Mouse (Mus musculus): ENCODE measurements around the gene Tab1. TPM values are rescaled to one million over a fixed set of nuclear protein-coding genes. Genes with fewer than 3 reads are reported as not detected.

Tab1 gene
- polyA plus RNA-seq, 1 experiment from 2014 or later = 31.5 TPM

- no peak overlapping the region for H3K4me3 ChIP-seq (ENCODE audit: low read length)
- peaks cover 10% of the 10 kb centered on the region for H3K4me1 ChIP-seq (replicated peaks; ENCODE audit: control insufficient read depth, insufficient read depth, low read length)
- no peak overlapping the region for H3K4me2 ChIP-seq (ENCODE audit: low read depth, low read length)
- no peak overlapping the region for H3K9ac ChIP-seq (ENCODE audit: low read length)
- H3K9me3 ChIP-seq (ENCODE audit: control insufficient read depth, low read length) = no peaks in the 10 kb centered on the region
- H3K36me3 ChIP-seq (ENCODE audit: control insufficient read depth, insufficient read depth, low read length) = no peaks in the 10 kb centered on the region
- no peak for ATAC-seq (ENCODE audit: low read depth)
- no peak overlapping the region for H3K27ac ChIP-seq (ENCODE audit: low read length)
- WGBS = 84% methylated on average over 6 of the region's 6 CpGs
- no peaks in the 10 kb centered on the region for H3K27me3 ChIP-seq (ENCODE audit: control insufficient read depth, insufficient read depth, low read depth, low read length)
Measured at GRCm38 (mm10) chr15:80129982-80130381, 2.9 kb upstream of the Tab1 start.

- no peak for ATAC-seq (ENCODE audit: low read depth)
- no peak overlapping the region for H3K4me3 ChIP-seq (ENCODE audit: low read length)
- H3K9me3 ChIP-seq (ENCODE audit: control insufficient read depth, low read length) = no peaks in the 10 kb centered on the region
- WGBS = 63% methylated on average over 5 of the region's 5 CpGs
- no peaks in the 10 kb centered on the region for H3K36me3 ChIP-seq (ENCODE audit: control insufficient read depth, insufficient read depth, low read length)
- no peaks in the 10 kb centered on the region for H3K27me3 ChIP-seq (ENCODE audit: control insufficient read depth, insufficient read depth, low read depth, low read length)
- H3K9ac ChIP-seq (ENCODE audit: low read length) = no peak overlapping the region
- no peak overlapping the region for H3K27ac ChIP-seq (ENCODE audit: low read length)
- peaks cover 7% of the 10 kb centered on the region for H3K4me1 ChIP-seq (replicated peaks; ENCODE audit: control insufficient read depth, insufficient read depth, low read length)
- H3K4me2 ChIP-seq (ENCODE audit: low read depth, low read length) = no peak overlapping the region
Measured at GRCm38 (mm10) chr15:80130689-80131088, 2.2 kb upstream of the Tab1 start.

- Histone ChIP-seq H3K27ac (ENCODE audit: low read length) (no peak overlapping the region), H3K4me3 (ENCODE audit: low read length) (no peak overlapping the region), H3K9ac (ENCODE audit: low read length) (no peak overlapping the region), H3K36me3 (ENCODE audit: control insufficient read depth, insufficient read depth, low read length) (no peaks in the 10 kb centered on the region), H3K27me3 (ENCODE audit: control insufficient read depth, insufficient read depth, low read depth, low read length) (no peaks in the 10 kb centered on the region), H3K9me3 (ENCODE audit: control insufficient read depth, low read length) (no peaks in the 10 kb centered on the region), H3K4me1 (replicated peaks; ENCODE audit: control insufficient read depth, insufficient read depth, low read length) (peaks cover 7% of the 10 kb centered on the region), H3K4me2 (ENCODE audit: low read depth, low read length) (no peak overlapping the region)
- 75% methylated on average over 6 of the region's 6 CpGs for WGBS
- ATAC-seq (ENCODE audit: low read depth) = no peak
Measured at GRCm38 (mm10) chr15:80131421-80131820, 1.5 kb upstream of the Tab1 start.

- no peaks in the 10 kb centered on the region for H3K9me3 ChIP-seq (ENCODE audit: control insufficient read depth, low read length)
- H3K36me3 ChIP-seq (ENCODE audit: control insufficient read depth, insufficient read depth, low read length) = no peaks in the 10 kb centered on the region
- no peaks in the 10 kb centered on the region for H3K27me3 ChIP-seq (ENCODE audit: control insufficient read depth, insufficient read depth, low read depth, low read length)
- no peak for ATAC-seq (ENCODE audit: low read depth)
- peak overlapping the region; percentile 79 for H3K4me2 ChIP-seq (ENCODE audit: low read depth, low read length)
- WGBS = 73% methylated on average over 9 of the region's 9 CpGs
- peak overlapping the region; percentile 66 for H3K4me3 ChIP-seq (ENCODE audit: low read length)
- H3K9ac ChIP-seq (ENCODE audit: low read length) = peak overlapping the region; percentile 50
- peaks cover 8% of the 10 kb centered on the region for H3K4me1 ChIP-seq (replicated peaks; ENCODE audit: control insufficient read depth, insufficient read depth, low read length)
- H3K27ac ChIP-seq (ENCODE audit: low read length) = peak overlapping the region; percentile 99; the same call in 1 of the 2 replicates
Measured at GRCm38 (mm10) chr15:80132452-80132851, 475 bp upstream of the Tab1 start.

GRCm38 (mm10) chr15:80133682-80134449, 939 bp downstream of the Tab1 start:
- H3K9me3 ChIP-seq (ENCODE audit: control insufficient read depth, low read length) = no peaks in the 10 kb centered on the region
- peak overlapping the region; percentile 79 for H3K4me2 ChIP-seq (ENCODE audit: low read depth, low read length)
- no peaks in the 10 kb centered on the region for H3K36me3 ChIP-seq (ENCODE audit: control insufficient read depth, insufficient read depth, low read length)
- H3K4me3 ChIP-seq (ENCODE audit: low read length) = peak overlapping the region; percentile 66
- 7% methylated on average over 14 of the region's 14 CpGs for WGBS
- peaks cover 19% of the 10 kb centered on the region for H3K4me1 ChIP-seq (replicated peaks; ENCODE audit: control insufficient read depth, insufficient read depth, low read length)
- peak overlapping the region; percentile 84 for H3K9ac ChIP-seq (ENCODE audit: low read length)
- no peaks in the 10 kb centered on the region for H3K27me3 ChIP-seq (ENCODE audit: control insufficient read depth, insufficient read depth, low read depth, low read length)
- peak; percentile 39 for ATAC-seq (ENCODE audit: low read depth)
- peak overlapping the region; percentile 99 for H3K27ac ChIP-seq (ENCODE audit: low read length)

- ATAC-seq (ENCODE audit: low read depth) = no peak
- no peaks in the 10 kb centered on the region for H3K36me3 ChIP-seq (ENCODE audit: control insufficient read depth, insufficient read depth, low read length)
- no peaks in the 10 kb centered on the region for H3K27me3 ChIP-seq (ENCODE audit: control insufficient read depth, insufficient read depth, low read depth, low read length)
- H3K9ac ChIP-seq (ENCODE audit: low read length) = peak overlapping the region; percentile 84
- peak overlapping the region; percentile 66 for H3K4me3 ChIP-seq (ENCODE audit: low read length)
- peaks cover 22% of the 10 kb centered on the region for H3K4me1 ChIP-seq (replicated peaks; ENCODE audit: control insufficient read depth, insufficient read depth, low read length)
- no peaks in the 10 kb centered on the region for H3K9me3 ChIP-seq (ENCODE audit: control insufficient read depth, low read length)
- H3K27ac ChIP-seq (ENCODE audit: low read length) = peak overlapping the region; percentile 99; the same call in 1 of the 2 replicates
- peak overlapping the region; percentile 79 for H3K4me2 ChIP-seq (ENCODE audit: low read depth, low read length)
- 55% methylated on average over 9 of the region's 9 CpGs for WGBS
Measured at GRCm38 (mm10) chr15:80134450-80134847, 1.5 kb downstream of the Tab1 start.

- ATAC-seq (ENCODE audit: low read depth) = no peak
- H3K4me3 ChIP-seq (ENCODE audit: low read length) = no peak overlapping the region
- no peak overlapping the region for H3K4me2 ChIP-seq (ENCODE audit: low read depth, low read length)
- H3K9me3 ChIP-seq (ENCODE audit: control insufficient read depth, low read length) = no peaks in the 10 kb centered on the region
- peaks cover 22% of the 10 kb centered on the region for H3K4me1 ChIP-seq (replicated peaks; ENCODE audit: control insufficient read depth, insufficient read depth, low read length)
- H3K27me3 ChIP-seq (ENCODE audit: control insufficient read depth, insufficient read depth, low read depth, low read length) = no peaks in the 10 kb centered on the region
- H3K9ac ChIP-seq (ENCODE audit: low read length) = no peak overlapping the region
- H3K36me3 ChIP-seq (ENCODE audit: control insufficient read depth, insufficient read depth, low read length) = no peaks in the 10 kb centered on the region
- no peak overlapping the region for H3K27ac ChIP-seq (ENCODE audit: low read length)
- 95% methylated on average over 2 of the region's 2 CpGs for WGBS
Measured at GRCm38 (mm10) chr15:80135499-80135898, 2.6 kb downstream of the Tab1 start.

GRCm38 (mm10) chr15:80136645-80137044, 3.7 kb downstream of the Tab1 start:
- H3K27ac ChIP-seq (ENCODE audit: low read length) = no peak overlapping the region
- H3K4me3 ChIP-seq (ENCODE audit: low read length) = no peak overlapping the region
- H3K27me3 ChIP-seq (ENCODE audit: control insufficient read depth, insufficient read depth, low read depth, low read length) = no peaks in the 10 kb centered on the region
- H3K9me3 ChIP-seq (ENCODE audit: control insufficient read depth, low read length) = no peaks in the 10 kb centered on the region
- no peak for ATAC-seq (ENCODE audit: low read depth)
- 90% methylated on average over 3 of the region's 3 CpGs for WGBS
- peaks cover 7% of the 10 kb centered on the region for H3K36me3 ChIP-seq (ENCODE audit: control insufficient read depth, insufficient read depth, low read length)
- H3K9ac ChIP-seq (ENCODE audit: low read length) = no peak overlapping the region
- H3K4me1 ChIP-seq (replicated peaks; ENCODE audit: control insufficient read depth, insufficient read depth, low read length) = peaks cover 22% of the 10 kb centered on the region
- no peak overlapping the region for H3K4me2 ChIP-seq (ENCODE audit: low read depth, low read length)

GRCm38 (mm10) chr15:80137945-80138791, 5.2 kb downstream of the Tab1 start:
- Histone ChIP-seq H3K4me3 (ENCODE audit: low read length) (no peak overlapping the region), H3K27me3 (ENCODE audit: control insufficient read depth, insufficient read depth, low read depth, low read length) (no peaks in the 10 kb centered on the region), H3K9me3 (ENCODE audit: control insufficient read depth, low read length) (0 out of 2 replicates have a peak, but pooled peaks cover 2% of the 10 kb centered on the region), H3K27ac (ENCODE audit: low read length) (peak overlapping the region; percentile 21), H3K36me3 (ENCODE audit: control insufficient read depth, insufficient read depth, low read length) (peaks cover 10% of the 10 kb centered on the region), H3K4me1 (replicated peaks; ENCODE audit: control insufficient read depth, insufficient read depth, low read length) (peaks cover 22% of the 10 kb centered on the region), H3K4me2 (ENCODE audit: low read depth, low read length) (no peak overlapping the region), H3K9ac (ENCODE audit: low read length) (no peak overlapping the region)
- WGBS = 48% methylated on average over 17 of the region's 17 CpGs
- ATAC-seq (ENCODE audit: low read depth) = no peak

Data from lung, embryonic 16.5 days (tissue).